Mouse (Mus musculus): ENCODE data around the gene Btn1a1.

GRCm38 (mm10) chr13:23513517-23513916 is 47.8 kb upstream of the Btn1a1 start:
- TF ChIP-seq POLR2A (IDR thresholded peaks at IDR 0.05; ENCODE audit: borderline replicate concordance, extremely low read depth, insufficient read depth, insufficient read length, poor library complexity, severe bottlenecking): no peak
- no peak for TF ChIP-seq CTCF (IDR thresholded peaks at IDR 0.05; ENCODE audit: borderline replicate concordance, extremely low read depth, insufficient read depth, insufficient read length)
